Mouse (Mus musculus): ENCODE data around the gene Tcf20.

DNA sequence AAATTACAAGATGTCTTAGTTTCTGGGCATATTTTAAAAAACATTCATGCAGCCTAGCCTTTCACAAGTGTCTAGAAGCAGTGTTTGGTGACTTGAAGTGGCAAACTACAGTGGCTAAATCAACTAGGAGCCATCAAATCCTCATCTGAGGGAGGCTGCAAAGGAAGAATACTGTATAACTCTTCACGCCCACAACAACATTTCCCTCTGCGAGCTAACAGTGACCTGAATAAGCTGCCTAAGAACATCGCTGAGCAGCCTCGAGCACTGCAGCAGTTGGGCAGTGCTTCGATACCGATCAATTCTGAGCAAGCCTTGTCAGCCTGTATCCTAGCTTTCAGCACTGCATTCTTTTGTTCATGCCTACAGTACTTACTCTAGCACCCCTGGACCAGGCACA lies 157.8 kb downstream of the Tcf20 start:
- TF ChIP-seq CTCF (IDR thresholded peaks at IDR 0.05; ENCODE audit: low read depth) (no peak), EP300 (IDR thresholded peaks at IDR 0.05; ENCODE audit: low read depth) (no peak)
